Mouse (Mus musculus): ENCODE data around the gene Il1rl2. TPM values are rescaled to one million over a fixed set of nuclear protein-coding genes. Genes with fewer than 3 reads are reported as not detected.
"Not testable (repeated sequence)": the region's sequence is repeated elsewhere in the genome, so short reads cannot be mapped to it uniquely, and the experiment has no call there.

The Il1rl2 gene
- polyA plus RNA-seq, 1 experiment from 2014 or later = 6.8 TPM

GRCm38 (mm10) chr1:40294824-40295223 is 29.6 kb upstream of the Il1rl2 start:
- 81% methylated on average over 9 of the region's 9 CpGs for WGBS
- Histone ChIP-seq H3K4me1 (replicated peaks; ENCODE audit: control insufficient read depth, insufficient read depth) (no peaks in the 10 kb centered on the region), H3K4me2 (replicated peaks; ENCODE audit: low read depth) (no peak overlapping the region), H3K36me3 (ENCODE audit: control insufficient read depth, insufficient read depth, low read length) (peaks cover 7% of the 10 kb centered on the region; the same call in 1 of the 2 replicates), H3K4me3 (ENCODE audit: low read depth, low read length) (no peak overlapping the region), H3K9ac (ENCODE audit: low read length) (no peak overlapping the region), H3K27ac (replicated peaks) (no peak overlapping the region), H3K9me3 (ENCODE audit: control insufficient read depth, low read length) (no peaks in the 10 kb centered on the region), H3K27me3 (ENCODE audit: control insufficient read depth, insufficient read depth, low read length) (no peaks in the 10 kb centered on the region)
- ATAC-seq (ENCODE audit: low FRiP score, low TSS enrichment) = no peak
- DNase-seq (ENCODE audit: low spot score) = no peak
- TF ChIP-seq EP300 (optimal IDR thresholded peaks at IDR 0.05) (no peak), CTCF (IDR thresholded peaks at IDR 0.05; ENCODE audit: low read depth) (no peak)

- Histone ChIP-seq H3K4me3 (ENCODE audit: low read depth, low read length) (no peak overlapping the region), H3K36me3 (ENCODE audit: control insufficient read depth, insufficient read depth, low read length) (peaks cover 7% of the 10 kb centered on the region; the same call in 1 of the 2 replicates), H3K4me1 (replicated peaks; ENCODE audit: control insufficient read depth, insufficient read depth) (no peaks in the 10 kb centered on the region), H3K27me3 (ENCODE audit: control insufficient read depth, insufficient read depth, low read length) (no peaks in the 10 kb centered on the region), H3K27ac (replicated peaks) (no peak overlapping the region), H3K9me3 (ENCODE audit: control insufficient read depth, low read length) (no peaks in the 10 kb centered on the region), H3K4me2 (replicated peaks; ENCODE audit: low read depth) (no peak overlapping the region), H3K9ac (ENCODE audit: low read length) (no peak overlapping the region)
- no peak for ATAC-seq (ENCODE audit: low FRiP score, low TSS enrichment)
- no peak for DNase-seq (ENCODE audit: low spot score)
- 83% methylated on average over 2 of the region's 2 CpGs for WGBS
- no peak for TF ChIP-seq EP300 (optimal IDR thresholded peaks at IDR 0.05)
- TF ChIP-seq CTCF (IDR thresholded peaks at IDR 0.05; ENCODE audit: low read depth) = no peak
Observed at GRCm38 (mm10) chr1:40298053-40298452, 26.4 kb upstream of the Il1rl2 start.

GRCm38 (mm10) chr1:40303179-40303866 is 21.1 kb upstream of the Il1rl2 start:
- Histone ChIP-seq H3K27ac (replicated peaks) (no peak overlapping the region), H3K27me3 (ENCODE audit: control insufficient read depth, insufficient read depth, low read length) (no peaks in the 10 kb centered on the region), H3K36me3 (ENCODE audit: control insufficient read depth, insufficient read depth, low read length) (0 out of 2 replicates have a peak, but pooled peaks cover 4% of the 10 kb centered on the region), H3K9ac (ENCODE audit: low read length) (no peak overlapping the region), H3K4me1 (replicated peaks; ENCODE audit: control insufficient read depth, insufficient read depth) (no peaks in the 10 kb centered on the region), H3K4me3 (ENCODE audit: low read depth, low read length) (no peak overlapping the region), H3K4me2 (replicated peaks; ENCODE audit: low read depth) (no peak overlapping the region), H3K9me3 (ENCODE audit: control insufficient read depth, low read length) (no peaks in the 10 kb centered on the region)
- 76% methylated on average over 7 of the region's 7 CpGs for WGBS
- no peak for TF ChIP-seq CTCF (IDR thresholded peaks at IDR 0.05; ENCODE audit: low read depth)
- no peak for TF ChIP-seq EP300 (optimal IDR thresholded peaks at IDR 0.05)
- ATAC-seq (ENCODE audit: low FRiP score, low TSS enrichment) = no peak
- no peak for DNase-seq (ENCODE audit: low spot score)

- H3K4me1 ChIP-seq (replicated peaks; ENCODE audit: control insufficient read depth, insufficient read depth); H3K4me2 ChIP-seq (replicated peaks; ENCODE audit: low read depth); H3K9ac ChIP-seq (ENCODE audit: low read length); DNase-seq (ENCODE audit: low spot score); H3K27ac ChIP-seq (replicated peaks); ATAC-seq (ENCODE audit: low FRiP score, low TSS enrichment); H3K36me3 ChIP-seq (ENCODE audit: control insufficient read depth, insufficient read depth, low read length); H3K27me3 ChIP-seq (ENCODE audit: control insufficient read depth, insufficient read depth, low read length); H3K4me3 ChIP-seq (ENCODE audit: low read depth, low read length); H3K9me3 ChIP-seq (ENCODE audit: control insufficient read depth, low read length): not testable (repeated sequence)
- 62% methylated on average over 4 of the region's 4 CpGs for WGBS
Observed at GRCm38 (mm10) chr1:40304321-40304720, 20.1 kb upstream of the Il1rl2 start.

GRCm38 (mm10) chr1:40306111-40306510 is 18.3 kb upstream of the Il1rl2 start:
- Histone ChIP-seq H3K4me2 (replicated peaks; ENCODE audit: low read depth) (no peak overlapping the region), H3K9me3 (ENCODE audit: control insufficient read depth, low read length) (no peaks in the 10 kb centered on the region), H3K27ac (replicated peaks) (no peak overlapping the region), H3K4me3 (ENCODE audit: low read depth, low read length) (no peak overlapping the region), H3K9ac (ENCODE audit: low read length) (no peak overlapping the region), H3K4me1 (replicated peaks; ENCODE audit: control insufficient read depth, insufficient read depth) (no peaks in the 10 kb centered on the region), H3K36me3 (ENCODE audit: control insufficient read depth, insufficient read depth, low read length) (no peaks in the 10 kb centered on the region), H3K27me3 (ENCODE audit: control insufficient read depth, insufficient read depth, low read length) (no peaks in the 10 kb centered on the region)
- TF ChIP-seq CTCF (IDR thresholded peaks at IDR 0.05; ENCODE audit: low read depth) = no peak
- TF ChIP-seq EP300 (optimal IDR thresholded peaks at IDR 0.05) = no peak
- ATAC-seq (ENCODE audit: low FRiP score, low TSS enrichment) (no peak), DNase-seq (ENCODE audit: low spot score) (no peak)
- WGBS = 87% methylated on average over 2 of the region's 2 CpGs

- Histone ChIP-seq H3K27me3 (ENCODE audit: control insufficient read depth, insufficient read depth, low read length) (no peaks in the 10 kb centered on the region), H3K9ac (ENCODE audit: low read length) (no peak overlapping the region), H3K4me1 (replicated peaks; ENCODE audit: control insufficient read depth, insufficient read depth) (no peaks in the 10 kb centered on the region), H3K36me3 (ENCODE audit: control insufficient read depth, insufficient read depth, low read length) (no peaks in the 10 kb centered on the region), H3K4me2 (replicated peaks; ENCODE audit: low read depth) (no peak overlapping the region), H3K4me3 (ENCODE audit: low read depth, low read length) (no peak overlapping the region), H3K27ac (replicated peaks) (no peak overlapping the region), H3K9me3 (ENCODE audit: control insufficient read depth, low read length) (no peaks in the 10 kb centered on the region)
- ATAC-seq (ENCODE audit: low FRiP score, low TSS enrichment) (no peak), DNase-seq (ENCODE audit: low spot score) (no peak)
- whole genome bisulfite sequencing = 88% methylated on average over 3 of the region's 3 CpGs
- no peak for TF ChIP-seq EP300 (optimal IDR thresholded peaks at IDR 0.05)
- TF ChIP-seq CTCF (IDR thresholded peaks at IDR 0.05; ENCODE audit: low read depth) = no peak
Observed at GRCm38 (mm10) chr1:40311123-40311522, 13.3 kb upstream of the Il1rl2 start.
